Mouse (Mus musculus) CH12.LX (cell line): ENCODE results near the gene Rab14. TPM values are rescaled to one million over a fixed set of nuclear protein-coding genes. Genes with fewer than 3 reads are reported as not detected.

Experiments used
- DNase-seq: peaks from one replicate; pipeline ENCODE4 v3.0.0-alpha.2; 2013; ENCODE audit errors: extremely low read depth
- H3K27ac ChIP-seq: 2 replicates; pipeline ENCODE4 v1.5.1; 2012; ENCODE audit warnings: low read depth, mild to moderate bottlenecking, control low read depth, moderate library complexity; ENCODE audit not compliant: insufficient read depth
- H3K27me3 ChIP-seq: replicated peaks from 2 replicates; pipeline ENCODE3; 2012; ENCODE audit warnings: inconsistent platforms
- H3K36me3 ChIP-seq, 2 experiments: replicated peaks in 1 of 2; 2 replicates each; pipeline versions ENCODE3 to v1.6.1; 2012; ENCODE audit warnings: inconsistent platforms in 1 of 2, low read length in 1 of 2, mild to moderate bottlenecking in 1 of 2, mixed read lengths in 1 of 2, moderate library complexity in 1 of 2; ENCODE audit not compliant: control insufficient read depth in 1 of 2, insufficient read depth in 1 of 2
- H3K4me1 ChIP-seq, 2 experiments: 2 replicates each; pipeline ENCODE4 v1.6.1; 2012; ENCODE audit warnings: inconsistent platforms in 1 of 2, moderate library complexity in 1 of 2; ENCODE audit not compliant: insufficient read depth in 2 of 2, control insufficient read depth in 1 of 2
- H3K4me2 ChIP-seq: 2 replicates; pipeline ENCODE4 v1.6.1; 2012; ENCODE audit warnings: low read depth, mild to moderate bottlenecking, control low read depth; ENCODE audit not compliant: poor library complexity, insufficient read depth, severe bottlenecking
- H3K4me3 ChIP-seq, 3 experiments: fragments of 150-350 bp in 1 of 3; sonication (generic) in 1 of 3; replicated peaks in 1 of 3; 2 replicates each; pipeline versions ENCODE3 to v1.5.1; 2011 to 2012; ENCODE audit warnings: low read depth in 2 of 3, low read length in 2 of 3, mild to moderate bottlenecking in 2 of 3, moderate library complexity in 2 of 3, control low read depth in 1 of 3, improper control_type of control experiment in 1 of 3, inconsistent platforms in 1 of 3, mixed read lengths in 1 of 3; ENCODE audit not compliant: poor library complexity in 1 of 3
- H3K79me2 ChIP-seq: replicated peaks from 2 replicates; pipeline ENCODE4 v1.6.1; 2012; ENCODE audit warnings: mild to moderate bottlenecking, moderate library complexity; ENCODE audit not compliant: control insufficient read depth, poor library complexity, insufficient read depth, severe bottlenecking; ENCODE audit errors: extremely low read depth
- H3K9ac ChIP-seq: 2 replicates; pipeline ENCODE4 v1.6.1; 2012; ENCODE audit warnings: low read depth, mild to moderate bottlenecking, control low read depth, moderate library complexity; ENCODE audit not compliant: insufficient read depth
- H3K9me3 ChIP-seq: replicated peaks from 2 replicates; pipeline ENCODE3; 2012; ENCODE audit warnings: low read length, inconsistent platforms, mixed read lengths
- CHD1 ChIP-seq: IDR thresholded peaks from 2 replicates; pipeline ENCODE4 v1.6.1; 2012; ENCODE audit warnings: low read depth, low read length, improper control_type of control experiment, inconsistent platforms
- CHD2 ChIP-seq: IDR thresholded peaks from 2 replicates; pipeline ENCODE4 v1.6.1; 2011; ENCODE audit warnings: low read length, improper control_type of control experiment
- CTCF ChIP-seq, 2 experiments: IDR thresholded peaks in 1 of 2; conservative IDR thresholded peaks in 1 of 2; 2 replicates each; pipeline ENCODE4 v1.5.1; 2011 to 2012; ENCODE audit warnings: low read depth in 2 of 2, low read length in 2 of 2, improper control_type of control experiment in 1 of 2, inconsistent platforms in 1 of 2, mild to moderate bottlenecking in 1 of 2, moderate library complexity in 1 of 2
- IRF4 ChIP-seq: IDR thresholded peaks from 2 replicates; pipeline ENCODE4 v1.6.1; 2014; ENCODE audit warnings: low read depth, mild to moderate bottlenecking, inconsistent platforms, low read length, improper control_type of control experiment
- JUN ChIP-seq: IDR thresholded peaks from 2 replicates; pipeline ENCODE4 v1.6.1; 2011; ENCODE audit warnings: low read depth, mild to moderate bottlenecking, low read length, improper control_type of control experiment, moderate library complexity; ENCODE audit not compliant: insufficient read depth
- JUND ChIP-seq: conservative IDR thresholded peaks from 2 replicates; pipeline ENCODE4 v1.6.1; 2011; ENCODE audit warnings: low read depth, low read length, improper control_type of control experiment
- KAT2A ChIP-seq: IDR thresholded peaks from 2 replicates; pipeline ENCODE4 v1.6.1; 2012; ENCODE audit warnings: low read length, improper control_type of control experiment, inconsistent platforms; ENCODE audit not compliant: insufficient replicate concordance
- MAX ChIP-seq: IDR thresholded peaks from 2 replicates; pipeline ENCODE4 v1.6.1; 2011; ENCODE audit warnings: low read length, improper control_type of control experiment
- MEF2A ChIP-seq: IDR thresholded peaks from 2 replicates; pipeline ENCODE4 v1.6.1; 2014; ENCODE audit warnings: low read depth, mild to moderate bottlenecking, inconsistent platforms, low read length, improper control_type of control experiment, borderline replicate concordance
- MYC ChIP-seq: IDR thresholded peaks from 2 replicates; pipeline ENCODE4 v1.6.1; 2011; ENCODE audit warnings: low read depth, mild to moderate bottlenecking, improper control_type of control experiment, low read length
- POLR2AphosphoS2 ChIP-seq: IDR thresholded peaks from 2 replicates; pipeline ENCODE4 v1.6.1; 2011; ENCODE audit warnings: low read depth, low read length, improper control_type of control experiment
- RCOR1 ChIP-seq: conservative IDR thresholded peaks from 2 replicates; pipeline ENCODE4 v1.6.1; 2012; ENCODE audit warnings: low read depth, mild to moderate bottlenecking, inconsistent platforms, low read length, improper control_type of control experiment
- SIN3A ChIP-seq: IDR thresholded peaks from 2 replicates; pipeline ENCODE4 v1.6.1; 2012; ENCODE audit warnings: low read length, improper control_type of control experiment, inconsistent platforms
- TBP ChIP-seq: conservative IDR thresholded peaks from 2 replicates; pipeline ENCODE4 v1.6.1; 2011; ENCODE audit warnings: low read depth, low read length, improper control_type of control experiment
- UBTF ChIP-seq: IDR thresholded peaks from 2 replicates; pipeline ENCODE4 v1.6.1; 2012; ENCODE audit warnings: low read depth, mild to moderate bottlenecking, inconsistent platforms, low read length, improper control_type of control experiment, moderate library complexity
- USF1 ChIP-seq: IDR thresholded peaks from 2 replicates; pipeline ENCODE4 v1.6.1; 2014; ENCODE audit warnings: low read depth, mild to moderate bottlenecking, inconsistent platforms, low read length, improper control_type of control experiment
- ZC3H11A ChIP-seq: IDR thresholded peaks from 2 replicates; pipeline ENCODE4 v1.6.1; 2012; ENCODE audit warnings: low read depth, mild to moderate bottlenecking, inconsistent platforms, low read length, improper control_type of control experiment
- ZMIZ1 ChIP-seq: IDR thresholded peaks from 2 replicates; pipeline ENCODE4 v1.6.1; 2012; ENCODE audit warnings: low read depth, mild to moderate bottlenecking, inconsistent platforms, low read length, improper control_type of control experiment
- ZNF384 ChIP-seq: IDR thresholded peaks from 2 replicates; pipeline ENCODE4 v1.6.1; 2012; ENCODE audit warnings: low read depth, low read length, improper control_type of control experiment, inconsistent platforms
- dilution Hi-C: fragments of 300-500 bp; cut with MboI; formaldehyde crosslinking; loops from 2 replicates; pipeline ENCODE4 v1.14.3; 2020; ENCODE audit warnings: low sequenced_read_pairs; ENCODE audit not compliant: extremely low pct_unique_long_range_greater_than_20kb, extremely low pct_ligation_motif_present
- in situ Hi-C: fragments of 300-500 bp; cut with MboI; formaldehyde crosslinking; loops from 3 replicates; pipeline ENCODE4 v1.14.3; 2019; ENCODE audit warnings: low sequenced_read_pairs, low pct_ligation_motif_present, low pct_unique_long_range_greater_than_20kb, mixed read lengths
- polyA plus RNA-seq: library from polyadenylated mRNA; unstranded; fragments of >175 nt; gene quantifications from 2 replicates; pipeline ENCODE4 v1.2.1, GENCODE M21; 2012; ENCODE audit warnings: low read depth; ENCODE audit not compliant: insufficient read length
- total RNA-seq, 2 experiments: library from RNA; depleted of rRNA; stranded (reverse); fragments of 300-350 nt in 1 of 2; fragments of >200 nt in 1 of 2; gene quantifications; 2 replicates each; pipeline ENCODE4 v1.2.3; 2012 to 2014

Rab14 gene
- total and polyA plus RNA-seq, 3 experiments: 26.8 to 94.4 (median 66.2) TPM

DNA sequence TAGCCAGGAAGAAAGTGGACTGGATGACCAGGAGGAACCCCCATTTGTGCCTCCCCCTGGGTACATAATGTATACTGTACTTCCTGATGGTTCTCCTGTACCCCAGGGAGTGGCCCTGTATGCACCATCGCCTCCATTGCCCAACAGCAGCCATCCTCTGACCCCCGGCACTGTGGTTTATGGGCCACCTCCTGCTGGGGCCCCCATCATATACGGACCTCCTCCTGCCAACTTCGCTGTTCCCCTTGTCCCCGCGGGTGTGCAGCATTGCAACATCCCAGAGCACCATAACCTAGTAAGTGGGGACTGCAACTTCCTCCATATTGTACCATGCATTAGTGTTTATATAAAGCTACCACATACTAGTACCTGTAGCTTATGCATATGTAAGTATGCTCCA, 47.7 kb downstream of the Rab14 start:
- Histone ChIP-seq H3K27ac (peak overlapping the region; percentile 32; the same call in 1 of the 2 replicates), H3K79me2 (peaks cover 4% of the 10 kb centered on the region; the same call in 1 of the 2 replicates), H3K9me3 (no peaks in the 10 kb centered on the region), H3K9ac (no peak overlapping the region), H3K4me2 (no peak overlapping the region), H3K4me1 (peaks cover 21 to 66% of the 10 kb centered on the region in 2 experiments), H3K4me3 (no peak overlapping the region), H3K27me3 (no peaks in the 10 kb centered on the region), H3K36me3 (peaks cover 76 to 96% of the 10 kb centered on the region in 2 experiments)
- DNase-seq: no peak
- TF ChIP-seq MAX: no peak
- TF ChIP-seq ZMIZ1: no peak
- TF ChIP-seq JUND: no peak
- TF ChIP-seq CHD1: no peak
- TF ChIP-seq CTCF (conservative IDR thresholded peaks at IDR 0.05 in 1 of 2, IDR thresholded peaks at IDR 0.05 in 1 of 2; ENCODE audit: low read depth in 2 of 2, low read length in 2 of 2): no peak
- TF ChIP-seq TBP: no peak
- no peak for TF ChIP-seq KAT2A
- TF ChIP-seq ZNF384: no peak
- TF ChIP-seq SIN3A: no peak
- no peak for TF ChIP-seq JUN
- TF ChIP-seq MEF2A: no peak
- no peak for TF ChIP-seq UBTF
- TF ChIP-seq RCOR1: no peak
- no peak for TF ChIP-seq POLR2AphosphoS2
- no peak for TF ChIP-seq MYC
- TF ChIP-seq USF1: no peak
- dilution Hi-C loops: no loop called here
- in situ Hi-C loops: no loop called here

GRCm38 (mm10) chr2:35151303-35151882, 49.5 kb downstream of the Rab14 start:
- peaks cover 18 to 48% of the 10 kb centered on the region in 2 experiments for H3K4me1 ChIP-seq
- H3K9ac ChIP-seq: no peak overlapping the region
- H3K36me3 ChIP-seq: peaks cover 84 to 96% of the 10 kb centered on the region in 2 experiments
- no peak overlapping the region for H3K4me3 ChIP-seq
- no peak overlapping the region for H3K27ac ChIP-seq
- H3K9me3 ChIP-seq: no peaks in the 10 kb centered on the region
- DNase-seq: no peak
- in situ Hi-C loops (no loop called here), dilution Hi-C loops (no loop called here)
- TF ChIP-seq CHD1 (no peak), ZC3H11A (no peak), RCOR1 (no peak), CHD2 (no peak), IRF4 (no peak)
- no peaks in the 10 kb centered on the region for H3K27me3 ChIP-seq
- H3K4me2 ChIP-seq: no peak overlapping the region
- no peaks in the 10 kb centered on the region for H3K79me2 ChIP-seq
